Mouse (Mus musculus) limb, embryonic 14.5 days (tissue): ENCODE data around the gene Btg4. TPM values are rescaled to one million over a fixed set of nuclear protein-coding genes. Genes with fewer than 3 reads are reported as not detected.
"Not testable (repeated sequence)": the region's sequence is repeated elsewhere in the genome, so short reads cannot be mapped to it uniquely, and the experiment has no call there.

ENCODE experiments used
- ATAC-seq: fragments of 200-750 bp; cut with Nextera tagmentation; 2 replicates; pipeline ENCODE4 v1.8.0; 2017; ENCODE audit warnings: low read depth, moderate number of reproducible peaks, moderate TSS enrichment; ENCODE audit not compliant: low FRiP score
- DNase-seq: peaks from one replicate; pipeline ENCODE4 v3.0.0-alpha.2; 2015; ENCODE audit warnings: low spot score
- H3K27ac ChIP-seq: fragments of 300-500 bp; sonication (generic); replicated peaks from 2 replicates; pipeline ENCODE4 v1.5.1; 2014; ENCODE audit warnings: low read depth, mild to moderate bottlenecking, low read length, moderate library complexity, mixed read lengths
- H3K27me3 ChIP-seq: fragments of 300-500 bp; sonication (generic); 2 replicates; pipeline ENCODE4 v1.6.1; 2014; ENCODE audit warnings: low read length, mixed read lengths; ENCODE audit not compliant: control insufficient read depth, insufficient read depth
- H3K36me3 ChIP-seq: fragments of 300-500 bp; sonication (generic); 2 replicates; pipeline ENCODE4 v1.6.1; 2014; ENCODE audit warnings: mild to moderate bottlenecking, low read length, moderate library complexity, mixed read lengths; ENCODE audit not compliant: control insufficient read depth, insufficient read depth
- H3K4me1 ChIP-seq: fragments of 300-500 bp; sonication (generic); 2 replicates; pipeline ENCODE4 v1.6.1; 2014; ENCODE audit warnings: antibody characterized with exemption, low read length, mixed read lengths; ENCODE audit not compliant: control insufficient read depth, insufficient read depth
- H3K4me2 ChIP-seq: fragments of 300-500 bp; sonication (generic); replicated peaks from 2 replicates; pipeline ENCODE4 v1.6.1; 2014; ENCODE audit warnings: low read depth, mild to moderate bottlenecking, low read length, moderate library complexity; ENCODE audit not compliant: severe bottlenecking
- H3K4me3 ChIP-seq: fragments of 300-500 bp; sonication (generic); replicated peaks from 2 replicates; pipeline ENCODE4 v1.5.1; 2014; ENCODE audit warnings: low read length
- H3K9ac ChIP-seq: fragments of 300-500 bp; sonication (generic); 2 replicates; pipeline ENCODE4 v1.6.1; 2014; ENCODE audit warnings: mild to moderate bottlenecking, low read depth, low read length, moderate library complexity; ENCODE audit not compliant: severe bottlenecking
- H3K9me3 ChIP-seq: fragments of 300-500 bp; sonication (generic); 2 replicates; pipeline ENCODE4 v1.6.1; 2016; ENCODE audit warnings: low read length; ENCODE audit not compliant: control insufficient read depth
- POLR2A ChIP-seq: fragments of 200-500 bp; IDR thresholded peaks from 2 replicates; pipeline ENCODE4 v1.8.0; 2012; ENCODE audit warnings: inconsistent platforms, mild to moderate bottlenecking, moderate library complexity, borderline replicate concordance; ENCODE audit not compliant: insufficient read depth, insufficient read length; ENCODE audit errors: extremely low read depth
- WGBS: fragments of 180-500 bp; shearing (Covaris S2); extraction: QIAGEN DNeasy Blood & Tissue Kit; methylation state at CpG from one replicate; pipeline ENCODE4 v1.1.7; 2014; 5-methylcytosine and 5-hydroxymethylcytosine counted together
- polyA plus RNA-seq, 2 experiments: library from polyadenylated mRNA; depleted of rRNA in 1 of 2; stranded (reverse) in 1 of 2; unstranded in 1 of 2; fragments of >200 nt; fragmentation: Nextera tagmentation in 1 of 2; extraction: Ambion mirVana in 1 of 2; gene quantifications; 2 replicates each; pipeline versions ENCODE4 v1.2.1 to v1.2.3; 2012 to 2014

The Btg4 gene
- polyA plus RNA-seq, 2 experiments: not detected

DNA sequence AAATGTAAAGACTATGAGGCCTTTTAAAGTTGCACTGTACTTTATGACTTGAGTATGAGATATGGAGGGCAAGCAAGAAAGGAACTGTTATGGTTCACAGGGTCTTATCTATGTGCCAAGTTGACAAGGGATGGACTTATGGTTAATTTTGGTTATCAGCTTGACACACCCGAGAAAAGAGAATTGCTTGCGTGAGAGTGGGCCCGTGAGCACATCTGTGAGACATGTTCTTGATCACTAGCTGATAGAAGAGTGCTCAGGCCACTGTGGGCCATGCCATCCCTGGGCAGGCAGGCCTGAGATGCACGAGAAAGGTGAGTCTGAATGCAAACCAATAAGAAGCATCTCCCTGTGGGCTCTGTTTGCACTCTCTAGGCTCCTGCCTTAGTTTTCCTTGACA, 76.7 kb downstream of the Btg4 start:
- Histone ChIP-seq H3K27ac (no peak overlapping the region), H3K27me3 (no peaks in the 10 kb centered on the region), H3K36me3 (no peaks in the 10 kb centered on the region), H3K4me1 (no peaks in the 10 kb centered on the region), H3K9me3 (no peaks in the 10 kb centered on the region), H3K4me2 (no peak overlapping the region), H3K4me3 (no peak overlapping the region), H3K9ac (no peak overlapping the region)
- no peak for TF ChIP-seq POLR2A
- WGBS: 85% methylated on average over 4 of the region's 4 CpGs
- ATAC-seq (no peak), DNase-seq (no peak)

DNA sequence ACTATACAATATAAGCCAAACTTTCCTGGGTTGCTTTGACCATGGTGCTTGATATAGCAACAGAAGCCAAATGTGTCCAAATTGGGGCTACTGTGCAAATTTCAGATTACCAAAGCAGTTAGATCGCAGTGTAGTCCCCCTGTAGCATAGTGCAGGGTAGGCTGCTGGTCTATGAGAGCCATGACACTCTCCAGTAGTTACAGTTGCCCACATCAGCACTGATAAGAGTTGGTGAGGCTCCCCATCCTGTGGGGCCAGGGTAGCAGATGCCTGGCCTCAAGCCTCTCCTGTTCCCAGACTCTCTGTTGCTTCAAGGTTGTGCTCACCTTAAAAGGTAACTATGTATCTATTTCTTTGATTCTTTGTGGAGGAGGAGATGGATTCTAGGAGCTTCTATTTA, 77.1 kb downstream of the Btg4 start:
- H3K9me3 ChIP-seq: no peaks in the 10 kb centered on the region
- H3K27ac ChIP-seq: no peak overlapping the region
- H3K36me3 ChIP-seq: no peaks in the 10 kb centered on the region
- no peak for DNase-seq
- H3K27me3 ChIP-seq: no peaks in the 10 kb centered on the region
- H3K4me3 ChIP-seq: no peak overlapping the region
- TF ChIP-seq POLR2A: no peak
- no peak for ATAC-seq
- WGBS: 88% methylated on average over 1 of the region's 1 CpGs
- H3K4me2 ChIP-seq: no peak overlapping the region
- no peaks in the 10 kb centered on the region for H3K4me1 ChIP-seq
- no peak overlapping the region for H3K9ac ChIP-seq

- Histone ChIP-seq H3K4me2 (no peak overlapping the region), H3K9ac (no peak overlapping the region), H3K27ac (no peak overlapping the region), H3K9me3 (no peaks in the 10 kb centered on the region), H3K27me3 (no peaks in the 10 kb centered on the region), H3K4me1 (no peaks in the 10 kb centered on the region), H3K36me3 (no peaks in the 10 kb centered on the region), H3K4me3 (no peak overlapping the region)
- no peak for TF ChIP-seq POLR2A
- DNase-seq (no peak), ATAC-seq (no peak)
- 93% methylated on average over 1 of the region's 1 CpGs for WGBS
Observed at GRCm38 (mm10) chr9:51138301-51138700, 77.6 kb downstream of the Btg4 start.

DNA sequence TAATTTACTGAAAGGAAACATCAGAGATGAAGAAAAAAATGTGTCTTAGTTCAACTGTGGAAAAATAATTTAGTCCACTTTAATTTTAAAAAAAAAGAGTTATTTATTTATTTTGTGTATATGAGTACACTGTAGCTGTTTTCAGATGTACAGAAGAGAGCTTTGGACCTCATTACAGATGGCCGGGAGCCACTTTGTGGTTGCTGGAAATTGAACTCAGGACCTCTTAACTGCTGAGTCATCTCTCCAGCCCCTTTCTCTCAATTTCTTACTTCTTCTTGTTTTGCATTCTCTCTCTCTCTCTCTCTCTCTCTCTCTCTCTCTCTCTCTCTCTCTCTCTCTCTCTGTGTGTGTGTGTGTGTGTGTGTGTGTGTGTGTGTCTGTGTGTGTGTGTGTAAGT, 78.7 kb downstream of the Btg4 start:
- 92% methylated on average over 1 of the region's 1 CpGs for WGBS
- H3K9ac ChIP-seq, DNase-seq, H3K9me3 ChIP-seq, H3K4me1 ChIP-seq, H3K27ac ChIP-seq, H3K4me3 ChIP-seq, H3K27me3 ChIP-seq, H3K36me3 ChIP-seq, H3K4me2 ChIP-seq, ATAC-seq: not testable (repeated sequence)

GRCm38 (mm10) chr9:51140711-51141110, 80.0 kb downstream of the Btg4 start:
- WGBS: 73% methylated on average over 3 of the region's 3 CpGs
- Histone ChIP-seq H3K27me3 (no peaks in the 10 kb centered on the region), H3K4me2 (no peak overlapping the region), H3K27ac (no peak overlapping the region), H3K4me1 (no peaks in the 10 kb centered on the region), H3K4me3 (no peak overlapping the region), H3K9ac (no peak overlapping the region), H3K36me3 (no peaks in the 10 kb centered on the region), H3K9me3 (no peaks in the 10 kb centered on the region)
- no peak for TF ChIP-seq POLR2A
- DNase-seq (no peak), ATAC-seq (no peak)

GRCm38 (mm10) chr9:51143437-51143836, 82.7 kb downstream of the Btg4 start:
- DNase-seq: no peak
- H3K27me3 ChIP-seq: no peaks in the 10 kb centered on the region
- no peak overlapping the region for H3K4me2 ChIP-seq
- H3K36me3 ChIP-seq: no peaks in the 10 kb centered on the region
- no peak for TF ChIP-seq POLR2A
- H3K9me3 ChIP-seq: no peaks in the 10 kb centered on the region
- no peak overlapping the region for H3K4me3 ChIP-seq
- H3K9ac ChIP-seq: no peak overlapping the region
- WGBS: 75% methylated on average over 1 of the region's 1 CpGs
- no peak for ATAC-seq
- H3K4me1 ChIP-seq: peaks cover 11% of the 10 kb centered on the region
- no peak overlapping the region for H3K27ac ChIP-seq
